Mouse (Mus musculus): ENCODE measurements at regions not wholly inside any gene's neighbourhood (a gene's known extent, or its start where the extent isn't known, plus 50 kb on each side); places are given as distances from the start of the nearest gene placed in this dataset.

DNA sequence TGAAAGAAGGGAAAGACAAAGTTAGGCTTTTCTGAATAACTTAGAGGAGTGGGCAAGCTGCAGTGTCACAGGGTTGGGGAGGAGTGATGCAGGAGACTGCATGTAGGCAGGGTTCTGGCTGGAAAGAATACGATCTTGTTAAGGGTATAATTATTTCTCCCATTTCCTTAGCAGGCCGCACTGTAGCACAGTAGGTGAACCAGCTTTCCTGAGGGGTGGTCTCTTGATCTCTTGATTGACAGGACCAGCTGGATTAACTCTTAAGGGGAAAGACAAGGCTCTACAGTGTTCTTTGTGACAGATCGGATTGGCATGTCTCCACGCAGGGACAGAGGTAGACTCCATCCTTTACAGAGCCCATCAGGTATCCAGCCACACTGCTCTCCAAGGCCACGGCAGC is 54.5 kb upstream of the Meis1 start:
- DNase-seq (ENCODE audit: low read depth, low spot score): no peak

DNA sequence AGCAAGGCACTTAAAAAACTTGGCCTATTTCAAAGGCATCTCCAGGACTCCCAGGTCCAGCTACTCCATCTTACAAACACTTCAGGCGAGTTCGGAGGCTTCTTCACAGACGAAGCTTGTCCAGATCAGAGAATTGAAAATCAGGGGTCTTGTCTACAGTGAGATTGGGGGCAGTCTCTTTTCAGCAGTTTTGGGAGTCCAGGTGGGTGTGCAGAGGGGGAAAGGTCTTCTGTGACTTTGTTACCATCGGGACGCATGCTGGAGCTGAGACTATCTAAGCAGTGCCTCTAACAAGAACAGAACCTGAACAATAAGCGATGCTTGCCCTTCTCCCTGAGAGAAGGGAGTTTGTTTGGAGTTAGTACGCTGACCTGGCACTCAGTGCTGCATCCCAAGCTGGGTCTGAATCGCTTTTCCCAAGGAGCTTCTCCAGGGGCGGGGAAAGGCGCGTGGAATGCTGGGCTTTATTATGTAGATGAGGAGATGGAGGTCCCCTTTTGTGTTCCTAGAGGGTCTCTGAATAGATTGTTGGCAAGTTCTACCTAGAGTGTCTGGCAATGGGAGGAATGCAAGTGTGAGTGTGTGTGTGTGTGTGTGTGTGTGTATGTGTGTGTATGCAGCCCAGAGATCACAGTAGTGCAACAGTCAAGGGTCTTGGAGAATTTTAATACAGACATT is 55.2 kb upstream of the Meis1 start:
- no peak for DNase-seq (ENCODE audit: low read depth, low spot score)

DNA sequence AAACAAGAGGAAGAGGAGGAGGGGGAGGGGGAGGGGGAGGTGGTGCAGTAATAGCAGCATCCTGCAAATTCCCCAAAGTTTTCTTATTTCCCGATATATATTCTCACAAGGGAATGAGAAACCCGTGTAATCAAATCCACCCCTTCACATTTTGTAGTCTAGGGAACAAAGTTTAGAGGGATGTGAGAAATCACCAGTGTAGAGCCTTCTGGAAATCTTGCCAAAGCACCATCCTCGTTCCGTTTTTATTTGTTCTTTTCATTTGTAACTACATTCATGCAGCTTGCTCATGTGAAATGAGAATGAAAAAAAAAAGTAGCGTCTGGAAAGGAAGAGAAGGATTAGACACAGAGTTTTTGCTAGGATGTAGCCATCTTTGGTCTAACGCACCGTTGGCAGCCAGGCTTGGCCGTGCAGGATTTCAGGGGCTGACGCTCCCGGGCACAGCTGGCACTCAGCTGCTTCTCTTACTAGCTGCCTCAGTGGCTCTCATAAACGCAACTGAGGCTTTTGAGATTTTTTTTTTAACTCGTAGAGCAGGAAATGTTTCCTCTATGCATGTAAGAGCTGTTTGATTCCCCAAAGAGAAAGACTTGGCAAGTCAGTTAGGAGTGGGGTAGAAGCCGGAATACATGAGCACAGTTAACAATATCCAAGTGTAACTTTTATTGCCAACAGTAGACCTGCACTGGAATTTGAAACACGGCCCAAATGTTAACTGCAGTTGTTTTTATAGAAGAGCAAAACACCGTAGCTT is 72.5 kb upstream of the Meis1 start:
- DNase-seq (ENCODE audit: low read depth, low spot score): no peak

DNA sequence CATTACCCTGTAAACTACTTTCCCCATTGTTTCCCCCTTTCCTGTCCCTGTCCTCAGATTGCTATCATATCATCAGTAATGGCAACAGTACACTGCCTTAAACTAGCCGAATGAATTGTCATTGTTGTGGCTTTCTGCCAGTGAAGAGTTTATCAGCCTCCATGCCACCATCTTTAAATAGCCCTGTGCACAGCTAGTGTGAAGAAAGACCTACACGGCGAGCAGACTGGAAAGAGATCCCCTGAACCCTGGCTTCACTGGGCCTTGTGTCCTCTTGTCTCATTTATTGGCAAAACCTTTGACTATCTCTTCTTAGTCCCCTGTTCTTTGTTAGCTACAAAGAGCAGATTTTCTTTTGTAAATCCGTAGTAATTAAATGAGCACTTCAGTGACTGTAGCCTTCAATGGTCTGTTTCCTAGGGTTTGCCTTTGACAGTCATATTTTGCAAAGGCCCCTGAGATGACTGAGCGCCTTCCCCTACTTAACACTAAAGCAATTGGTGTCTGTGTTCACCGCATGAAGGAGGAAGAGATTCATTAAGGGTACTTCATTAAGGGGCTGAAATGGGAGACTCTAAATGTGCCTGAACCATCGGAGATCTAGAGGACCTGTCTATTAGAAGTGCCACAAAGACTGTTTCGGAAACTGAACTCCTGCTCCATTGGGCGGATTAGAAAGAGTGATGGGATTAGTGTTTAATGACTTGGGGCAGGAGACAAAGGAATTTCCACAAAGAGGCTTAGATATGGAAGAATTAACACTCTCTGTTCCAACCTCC is 74.4 kb upstream of the Meis1 start:
- no peak for DNase-seq (ENCODE audit: low read depth, low spot score)

DNA sequence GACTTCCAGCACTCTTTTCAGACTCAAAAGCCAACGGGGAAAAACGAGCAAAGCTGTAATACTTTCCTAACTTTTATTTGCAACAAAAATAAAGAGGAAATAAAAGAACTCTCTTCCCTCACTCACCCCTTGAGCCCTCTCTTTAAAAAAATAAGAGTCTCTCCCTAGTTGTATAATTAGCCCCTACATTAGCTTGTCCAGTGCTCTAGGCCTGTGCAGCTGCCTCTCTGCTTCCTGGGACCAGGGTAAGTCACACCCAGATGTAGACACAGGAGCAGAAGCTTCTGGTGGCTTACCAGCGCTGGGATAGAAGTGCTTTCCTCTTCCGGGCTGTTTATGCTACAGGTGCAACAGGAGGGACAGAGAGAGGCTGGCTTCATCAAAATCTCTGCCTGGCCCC is 75.0 kb upstream of the Meis1 start:
- DNase-seq (ENCODE audit: low read depth, low spot score): no peak

DNA sequence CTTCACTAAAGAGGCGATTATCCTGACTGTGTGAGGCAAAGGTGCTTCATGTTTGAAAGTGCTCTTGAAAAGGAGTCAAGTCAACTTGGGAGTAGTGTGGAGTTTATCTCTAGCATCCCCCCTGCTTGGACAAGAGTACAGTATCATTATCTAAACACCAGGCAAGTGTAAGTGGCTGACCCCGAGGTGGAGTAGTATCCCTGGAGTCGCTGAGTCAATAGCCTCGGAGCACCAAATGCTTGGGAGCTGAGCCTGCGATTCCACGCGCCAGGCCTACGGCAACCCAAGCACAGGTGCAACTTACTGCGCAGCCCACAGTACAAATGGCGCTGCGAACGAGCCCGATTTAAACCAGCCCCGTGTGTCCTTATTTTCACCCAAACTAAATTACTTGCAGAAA is 75.4 kb upstream of the Meis1 start:
- DNase-seq (ENCODE audit: low read depth, low spot score): no peak

DNA sequence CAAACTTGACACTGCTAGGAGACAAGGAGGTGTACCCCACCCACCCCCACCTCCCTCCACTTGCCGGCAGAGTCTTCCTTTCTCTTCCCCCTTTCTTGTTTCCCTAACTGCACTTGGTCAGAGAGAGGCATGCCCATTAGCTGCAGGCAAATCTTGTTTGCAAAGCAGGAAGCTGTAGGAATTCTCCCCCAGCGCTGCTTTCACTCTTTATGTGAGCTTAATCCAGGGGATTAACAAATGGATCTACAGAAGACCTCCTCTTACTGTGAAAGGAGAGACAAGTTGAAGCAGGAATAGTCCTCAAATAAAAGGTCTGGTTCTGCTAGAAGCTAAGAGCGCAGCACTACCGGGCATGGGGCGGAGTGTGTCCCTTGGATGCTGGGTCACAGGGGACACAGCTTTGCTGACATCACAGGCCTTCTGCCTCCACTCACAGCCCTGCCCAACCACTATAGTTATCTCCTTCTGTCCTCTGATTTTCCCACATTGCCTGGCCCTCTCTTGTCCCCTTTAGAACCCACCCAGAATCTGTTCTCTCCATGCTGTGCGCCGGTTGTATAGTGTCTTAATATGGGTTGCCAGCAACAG is 84.3 kb upstream of the Meis1 start:
- DNase-seq (ENCODE audit: low read depth, low spot score): no peak

DNA sequence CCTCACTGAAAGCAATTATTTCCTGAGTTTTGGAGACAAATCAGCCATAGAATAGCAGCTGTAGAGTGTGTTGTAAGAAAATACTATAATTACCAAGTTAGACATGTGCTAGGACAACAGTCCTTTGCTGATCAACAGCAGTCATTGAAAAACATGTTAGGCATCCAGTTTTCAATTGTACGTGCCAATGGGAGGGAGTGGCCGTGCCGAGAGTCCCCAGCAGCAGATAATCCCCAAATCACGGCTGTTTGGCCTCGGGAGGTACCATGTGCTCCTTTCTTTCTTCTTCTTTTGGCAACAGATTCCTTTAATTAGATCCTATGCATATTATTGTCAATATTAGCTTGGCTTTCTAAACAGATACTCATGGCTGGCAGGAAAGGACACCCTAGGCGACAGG is 88.4 kb upstream of the Meis1 start:
- DNase-seq (ENCODE audit: low read depth, low spot score): no peak

DNA sequence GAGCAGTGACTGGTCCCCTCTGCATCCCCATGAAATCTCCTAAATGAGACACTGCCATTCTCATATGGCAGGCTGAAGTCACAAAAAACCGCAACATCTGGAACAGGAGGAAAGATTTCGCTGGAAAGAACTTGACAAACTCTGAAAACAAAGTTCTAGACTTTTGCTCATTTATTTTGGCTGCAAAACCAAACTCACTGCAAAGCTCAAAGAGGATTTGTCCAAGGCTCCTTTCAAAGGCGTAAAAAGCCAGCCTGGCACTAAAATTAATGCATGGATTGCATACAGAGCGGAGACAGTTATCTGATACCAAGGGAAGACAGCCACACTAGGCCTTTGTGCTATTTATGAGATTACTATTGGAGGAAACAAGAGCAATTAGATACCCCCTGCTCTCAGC is 90.3 kb upstream of the Meis1 start:
- DNase-seq (ENCODE audit: low read depth, low spot score): no peak

DNA sequence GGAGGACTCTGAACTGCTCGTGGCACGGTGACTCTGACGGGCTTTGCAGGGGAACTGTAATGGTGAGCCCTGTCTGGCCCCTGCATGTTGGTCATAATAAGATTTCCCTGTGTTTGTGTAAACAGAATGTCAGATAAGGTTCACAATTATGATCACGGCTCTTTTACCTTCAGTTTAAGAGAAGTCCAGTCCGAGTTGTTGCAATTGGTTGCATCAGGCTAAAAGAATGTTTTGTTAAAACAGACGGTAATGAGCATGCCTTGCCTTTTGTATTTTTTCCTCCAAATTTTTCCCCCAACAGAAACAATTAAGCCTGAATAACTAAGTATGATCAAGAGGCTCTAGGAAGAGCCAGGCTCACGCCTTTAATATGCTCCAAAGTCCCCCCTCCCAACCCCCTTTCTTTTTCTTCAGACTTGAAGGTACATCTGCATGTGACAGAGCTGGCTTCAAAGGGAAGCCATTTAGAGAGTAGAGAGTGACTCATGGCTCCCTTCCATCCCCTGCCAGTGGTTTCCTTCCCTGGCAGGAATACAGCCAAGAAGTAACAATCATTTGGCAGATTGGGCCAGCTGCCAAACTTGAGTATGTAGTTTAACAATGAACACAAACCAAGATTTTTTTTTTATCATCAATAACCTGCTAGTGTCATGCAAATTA is 93.3 kb upstream of the Meis1 start:
- DNase-seq (ENCODE audit: low read depth, low spot score): no peak

DNA sequence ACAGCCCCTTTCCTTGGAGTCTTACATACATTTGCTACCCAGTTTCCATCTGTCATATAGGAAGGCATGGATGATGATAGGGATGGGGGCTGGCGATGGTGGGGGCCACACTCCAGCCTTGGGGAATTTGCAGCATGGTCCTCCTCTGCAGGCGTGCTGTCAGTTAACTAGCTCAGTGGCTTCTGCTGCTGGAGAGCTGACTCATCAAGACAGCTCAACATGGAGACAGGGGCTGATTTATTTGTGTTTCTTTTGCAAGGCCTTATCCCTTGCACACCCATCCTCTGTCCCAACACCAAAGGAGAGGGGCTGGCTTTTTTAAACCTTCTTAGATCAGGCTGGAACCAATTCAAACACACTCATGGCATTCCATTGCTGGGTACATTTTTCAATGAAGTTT is 98.3 kb upstream of the Meis1 start:
- DNase-seq (ENCODE audit: low read depth, low spot score): no peak

DNA sequence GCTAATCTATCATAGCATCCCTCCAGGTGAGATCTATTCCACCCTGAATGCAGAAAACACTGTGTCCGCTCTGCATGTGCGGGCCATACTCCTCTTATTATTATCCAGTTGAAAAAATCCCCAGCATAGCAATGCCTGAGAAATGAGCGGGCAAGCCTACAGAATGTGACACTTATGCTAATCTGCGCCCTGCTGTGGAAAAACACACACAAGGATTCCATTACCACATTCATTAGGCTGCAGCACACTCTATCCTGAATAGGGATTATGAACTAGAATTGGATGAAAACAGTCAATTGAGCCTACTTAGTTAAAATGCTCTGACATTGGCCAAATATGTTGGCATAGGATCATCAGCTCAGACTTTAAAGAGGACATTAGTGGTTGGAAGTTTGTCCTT is 99.5 kb upstream of the Meis1 start:
- DNase-seq (ENCODE audit: low read depth, low spot score): no peak

DNA sequence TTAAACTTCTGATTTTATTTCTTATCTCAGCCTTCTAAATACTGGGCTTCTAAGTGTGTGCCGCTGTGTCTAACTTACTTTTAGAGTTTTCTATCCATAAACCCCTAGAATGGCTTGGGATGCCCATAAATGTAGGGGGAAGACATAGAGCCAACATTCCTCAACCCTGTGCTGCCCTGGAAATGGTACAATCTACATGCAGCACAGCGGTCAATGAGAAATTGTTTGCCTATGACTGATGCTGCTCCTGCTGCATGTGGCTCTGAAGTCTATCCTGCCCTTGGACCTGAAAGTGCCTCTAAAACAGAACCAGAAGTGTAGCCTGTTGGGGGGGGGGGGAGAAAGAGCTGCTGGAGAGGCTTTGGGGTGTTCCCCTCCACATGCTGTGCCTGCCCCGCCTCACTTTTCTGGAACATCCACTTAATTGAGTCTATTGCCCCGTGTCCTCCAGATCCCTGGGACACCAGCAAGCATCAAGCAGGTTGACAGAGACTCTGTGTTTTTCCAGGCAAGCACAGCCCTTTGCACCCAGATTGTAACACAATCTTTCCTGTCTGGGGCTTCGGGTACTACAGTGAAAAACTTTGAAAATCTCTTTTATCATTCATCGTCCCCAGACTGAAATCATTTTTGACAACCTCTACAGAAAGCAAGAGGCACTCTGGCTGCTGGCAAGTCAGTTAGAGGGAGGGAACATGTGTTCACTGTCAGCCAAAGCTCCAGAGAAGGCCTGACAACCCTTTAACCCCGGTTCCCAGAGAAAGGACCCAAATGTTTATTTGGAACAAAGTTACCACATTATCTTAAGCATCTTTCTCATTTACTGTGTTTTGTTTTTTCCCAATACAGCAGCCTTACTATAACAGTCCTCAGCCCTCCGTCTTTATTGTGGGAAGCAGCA is 101.4 kb upstream of the Meis1 start:
- DNase-seq (ENCODE audit: low read depth, low spot score): no peak

DNA sequence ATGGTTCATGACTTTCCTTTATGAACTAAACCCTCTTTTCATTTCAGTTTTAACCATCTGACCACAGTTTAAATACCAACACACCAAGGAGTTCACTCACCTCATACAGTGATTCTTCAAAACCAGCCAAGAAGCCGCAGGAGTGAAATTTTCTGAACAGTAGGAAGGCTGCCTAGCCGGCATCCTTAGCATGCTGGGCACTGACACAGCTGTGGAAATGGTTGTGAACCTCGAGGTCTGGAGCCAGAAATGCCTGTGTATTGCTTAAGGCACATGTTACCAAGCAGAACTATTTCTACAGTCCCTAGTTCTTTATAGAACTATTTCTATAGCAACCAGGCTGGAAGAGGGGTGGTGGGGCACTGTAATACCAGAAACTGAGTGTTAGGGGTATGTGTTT is 102.1 kb upstream of the Meis1 start:
- no peak for DNase-seq (ENCODE audit: low read depth, low spot score)

DNA sequence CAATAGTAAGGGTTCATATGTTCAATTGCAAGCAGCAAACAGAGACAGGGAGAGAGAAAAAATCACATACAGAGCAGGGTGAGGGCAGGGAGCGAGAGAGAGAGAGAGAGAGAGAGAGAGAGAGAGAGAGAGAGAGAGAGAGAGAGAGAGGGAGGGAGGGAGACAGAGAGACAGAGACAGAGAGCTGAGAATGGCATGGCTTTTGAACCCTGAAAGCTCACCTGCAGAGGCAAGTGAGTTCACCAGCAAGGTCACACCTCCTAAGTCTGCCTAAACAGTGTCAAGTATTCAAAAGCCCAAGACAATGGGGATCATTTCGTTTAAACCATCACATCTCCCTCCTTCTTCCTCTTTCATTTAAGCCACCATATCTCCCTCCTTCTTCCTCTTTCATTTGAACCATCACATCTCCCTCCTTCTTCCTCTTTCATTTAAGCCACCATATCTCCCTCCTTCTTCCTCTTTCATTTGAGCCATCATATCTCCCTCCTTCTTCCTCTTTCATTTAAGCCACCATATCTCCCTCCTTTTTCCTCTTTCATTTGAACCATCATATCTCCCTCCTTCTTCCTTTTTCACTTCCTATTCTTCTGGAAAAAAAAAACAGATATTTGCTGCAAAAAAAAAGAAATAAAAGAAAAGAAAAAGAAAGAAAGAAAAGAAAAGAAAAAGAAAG is 116.7 kb upstream of the Meis1 start:
- no peak for DNase-seq (ENCODE audit: low read depth, low spot score)

DNA sequence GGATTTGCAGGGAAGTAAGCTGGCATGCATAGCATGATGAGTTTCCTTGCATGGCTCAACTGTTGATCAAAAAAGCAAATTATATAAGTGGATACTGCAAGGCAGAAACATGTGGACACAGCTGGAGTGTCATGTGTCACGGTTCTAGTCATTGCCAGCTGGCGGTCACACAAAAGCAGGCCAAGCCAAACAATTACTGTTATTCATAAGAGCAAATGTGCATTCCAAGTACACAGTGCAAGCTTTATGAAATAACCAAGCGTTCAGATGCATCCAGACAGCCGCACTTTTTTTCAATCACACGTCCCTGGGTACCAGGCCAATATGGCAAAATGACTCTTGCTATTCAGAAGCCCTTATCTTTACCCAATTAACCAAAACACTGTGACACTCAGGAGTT is 119.6 kb upstream of the Meis1 start:
- no peak for DNase-seq (ENCODE audit: low read depth, low spot score)

DNA sequence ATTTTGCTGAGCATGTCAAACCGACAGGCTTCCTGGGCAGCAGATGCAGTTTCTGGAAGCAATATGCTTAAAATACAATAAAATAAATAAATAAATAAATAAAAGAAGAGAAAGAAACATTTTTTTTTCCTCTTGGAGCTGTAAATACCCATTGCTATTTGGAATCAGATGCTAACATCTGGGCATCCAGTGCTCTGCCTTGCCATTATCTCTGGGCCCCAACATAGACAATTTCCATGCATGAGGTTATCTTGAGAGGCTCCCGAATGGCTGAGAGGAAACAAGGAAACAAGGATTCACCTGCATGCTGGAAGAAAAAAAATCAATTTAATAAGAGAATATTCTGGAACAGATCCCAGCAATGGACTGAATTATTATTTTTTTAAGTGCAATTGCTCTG is 120.0 kb upstream of the Meis1 start:
- no peak for DNase-seq (ENCODE audit: low read depth, low spot score)

DNA sequence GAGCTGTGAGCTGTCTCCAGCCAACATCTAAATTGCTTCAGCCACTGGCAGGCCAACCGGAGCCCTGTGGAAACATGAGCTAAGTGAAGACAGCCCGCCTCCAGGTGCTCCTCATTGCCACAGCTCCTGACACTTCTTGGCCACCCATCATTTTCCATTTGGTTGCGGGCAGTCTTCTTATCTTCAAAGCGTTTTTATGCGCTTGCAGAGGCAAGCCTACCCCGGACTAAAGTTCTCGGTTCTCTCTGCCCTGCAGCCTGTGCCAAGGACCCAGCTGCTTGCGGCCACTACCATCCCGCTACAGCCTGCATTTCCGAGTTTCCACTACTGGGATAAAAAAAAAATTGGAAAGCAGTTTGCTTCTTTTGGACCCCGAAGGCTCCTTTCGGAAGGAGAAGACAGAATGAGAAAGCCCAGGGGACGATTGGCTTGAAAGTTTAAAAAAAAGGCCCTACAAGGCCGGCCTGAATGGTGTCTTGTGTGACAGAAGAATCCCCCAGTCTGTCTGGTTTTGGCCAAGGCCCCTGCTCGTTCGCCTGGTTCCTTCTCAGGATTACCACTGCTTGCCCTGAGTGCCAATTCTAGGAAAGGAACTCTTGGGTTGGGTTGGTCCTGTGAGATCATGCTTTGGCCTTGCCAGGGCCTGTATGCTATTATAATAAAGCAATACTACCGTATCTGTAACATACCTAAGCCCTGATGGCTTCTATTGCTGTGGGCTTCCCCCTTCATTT is 124.6 kb upstream of the Meis1 start:
- no peak for DNase-seq (ENCODE audit: low read depth, low spot score)

DNA sequence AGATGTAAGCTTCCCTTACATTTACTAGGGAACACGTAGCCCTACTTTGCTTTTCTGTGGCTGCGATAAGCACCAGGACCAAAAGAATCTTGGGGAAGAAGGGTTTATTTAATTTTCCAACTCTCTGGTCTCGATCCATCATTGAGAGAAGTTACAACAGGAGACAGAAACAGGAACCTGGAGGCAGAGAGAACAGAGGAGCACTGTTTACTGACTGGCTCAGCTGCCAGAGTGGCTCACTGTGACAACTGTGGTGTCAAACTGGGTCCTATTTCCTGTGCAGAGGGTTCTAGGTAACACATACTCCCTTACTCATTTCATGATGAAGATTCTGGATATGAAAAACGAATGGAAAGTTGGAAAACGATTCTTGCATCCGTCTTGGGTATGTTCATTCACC is 125.7 kb upstream of the Meis1 start:
- DNase-seq (ENCODE audit: low read depth, low spot score): no peak

DNA sequence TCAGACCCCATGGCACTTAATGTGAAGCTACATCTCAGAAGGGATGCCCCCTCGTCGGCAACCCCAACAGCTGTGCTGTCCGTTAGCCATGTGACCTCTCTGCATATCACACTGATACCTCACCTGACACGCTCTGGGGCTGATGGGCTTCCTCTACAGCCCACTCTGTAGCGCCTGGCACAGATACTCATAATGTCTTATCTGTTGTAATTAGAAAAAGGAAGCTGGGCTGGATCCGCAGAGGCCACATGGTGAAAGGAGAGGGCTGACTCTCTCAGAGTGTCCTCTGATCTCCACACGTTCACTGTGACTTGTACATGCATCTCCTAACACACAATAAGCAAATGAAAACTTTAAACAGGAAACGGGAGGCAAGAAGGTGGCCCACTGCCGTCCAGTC is 126.5 kb upstream of the Meis1 start:
- DNase-seq (ENCODE audit: low read depth, low spot score): no peak
